In the genomic region with DNA sequence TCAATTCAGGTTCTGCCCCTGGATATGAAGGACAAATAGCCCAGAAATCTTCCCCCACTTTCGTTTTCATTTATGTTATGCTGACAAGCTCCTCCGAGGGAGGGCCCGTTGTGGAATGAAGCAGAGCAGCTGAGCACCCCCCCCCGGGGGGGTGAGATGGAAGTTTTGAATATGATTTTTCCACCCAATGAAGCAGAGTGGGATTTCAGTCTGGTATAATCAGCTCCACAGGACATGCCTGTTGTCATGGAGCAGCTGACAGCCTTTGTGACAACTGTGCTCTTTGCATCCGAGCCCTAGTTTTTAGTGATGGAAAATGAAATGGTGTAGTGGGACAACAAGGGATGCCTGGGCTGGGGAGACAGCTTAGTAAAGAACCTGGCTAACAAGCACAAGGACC, we compare ENCODE assay signal across 19 mouse cellular contexts. TPM values are rescaled to one million over a fixed set of nuclear protein-coding genes. Genes with fewer than 3 reads are reported as not detected.
DNase-seq lines count a peak whose midpoint lies in the region; ATAC-seq and TF ChIP-seq lines count a peak whose summit lies in the region.
"Had no signal": no experiment of that assay in that cellular context is flagged by ENCODE, and none has a peak within 500 bp of the region (broad histone marks: within the 10 kb centered on the region; RNA-seq: fewer than 3 reads in every experiment).

No protein-coding gene starts in this region.

- H3K27me3 ChIP-seq in forebrain, embryonic 14.5 days (replicated peaks; ENCODE audit: control insufficient read depth, insufficient read depth, low read length) = no peaks in the 10 kb centered on the region
- no peaks in the 10 kb centered on the region for H3K27me3 ChIP-seq in forebrain, embryonic 10.5 days (ENCODE audit: poor library complexity, severe bottlenecking)
- H3K27me3 ChIP-seq in midbrain, postnatal 0 days (ENCODE audit: insufficient read depth, low read length) = no peaks in the 10 kb centered on the region
- H3K27me3 ChIP-seq: embryonic facial prominence, embryonic 13.5 days; neural tube, embryonic 13.5 days had no signal

- no peaks in the 10 kb centered on the region for H3K9me3 ChIP-seq in forebrain, embryonic 14.5 days (replicated peaks; ENCODE audit: control insufficient read depth, low read length)
- no peaks in the 10 kb centered on the region for H3K9me3 ChIP-seq in forebrain, embryonic 10.5 days
- no peaks in the 10 kb centered on the region for H3K9me3 ChIP-seq in midbrain, postnatal 0 days (ENCODE audit: low read length)
- H3K9me3 ChIP-seq: embryonic facial prominence, embryonic 13.5 days; limb, embryonic 12.5 days; neural tube, embryonic 13.5 days had no signal

- no peak for TF ChIP-seq CTCF in layer of hippocampus, adult 2 months (conservative IDR thresholded peaks at IDR 0.05)
- no peak for TF ChIP-seq CTCF in brain, embryonic 14.5 days (IDR thresholded peaks at IDR 0.05; ENCODE audit: borderline replicate concordance, extremely low read depth, insufficient read depth, insufficient read length)
- no peak for TF ChIP-seq CTCF in midbrain, postnatal 0 days (IDR thresholded peaks at IDR 0.05)

- ATAC-seq in forebrain, embryonic 14.5 days = no peak
- ATAC-seq in midbrain, postnatal 0 days (ENCODE audit: low FRiP score) = peak; percentile 47; the same call in 1 of the 2 replicates

- peaks cover 12% of the 10 kb centered on the region for H3K4me1 ChIP-seq in forebrain, embryonic 14.5 days (ENCODE audit: control insufficient read depth, insufficient read depth, low read length)
- peaks cover 15% of the 10 kb centered on the region for H3K4me1 ChIP-seq in forebrain, embryonic 10.5 days
- H3K4me1 ChIP-seq in midbrain, postnatal 0 days (ENCODE audit: insufficient read depth, low read length) = no peaks in the 10 kb centered on the region

- H3K36me3 ChIP-seq in forebrain, embryonic 14.5 days (ENCODE audit: control insufficient read depth, insufficient read depth, low read length) = no peaks in the 10 kb centered on the region
- H3K36me3 ChIP-seq in forebrain, embryonic 10.5 days (replicated peaks) = no peaks in the 10 kb centered on the region
- H3K36me3 ChIP-seq in midbrain, postnatal 0 days (ENCODE audit: insufficient read depth, low read length) = no peaks in the 10 kb centered on the region
- H3K36me3 ChIP-seq: embryonic facial prominence, embryonic 13.5 days; limb, embryonic 12.5 days; neural tube, embryonic 13.5 days had no signal

- 60% methylated on average over 5 of the region's 5 CpGs for WGBS in forebrain, embryonic 14.5 days
- WGBS in forebrain, embryonic 10.5 days = 77% methylated on average over 5 of the region's 5 CpGs
- WGBS in midbrain, postnatal 0 days = 34% methylated on average over 5 of the region's 5 CpGs

- no peak for TF ChIP-seq POLR2A in brain, embryonic 14.5 days (IDR thresholded peaks at IDR 0.05; ENCODE audit: borderline replicate concordance, extremely low read depth, insufficient read depth, insufficient read length, poor library complexity, severe bottlenecking)

- peak; percentile 30 for DNase-seq in forebrain, embryonic 14.5 days (ENCODE audit: low spot score)
- no peak for DNase-seq in forebrain, embryonic 10.5 days (ENCODE audit: extremely low spot score, low spot score)
- peak; percentile 35 to 54 for DNase-seq in layer of hippocampus, adult 2 months (ENCODE audit: low spot score in 2 of 2)
- no peak for DNase-seq in layer of hippocampus, adult 9-10 months (ENCODE audit: low spot score)
- DNase-seq in brain, embryonic 14.5 days (ENCODE audit: low read depth) = peak; percentile 64
- DNase-seq in midbrain, postnatal 0 days (ENCODE audit: low spot score) = peak; percentile 55
- no peak for DNase-seq in cerebellum, adult 8-10 months
- DNase-seq: adrenal gland, postnatal 10 days; cerebellum, adult 2 months; heart, adult 11 months; kidney, adult 18-20 months; kidney, postnatal 25 days; thymus, postnatal 36 days had no signal

- no peak overlapping the region for H3K27ac ChIP-seq in forebrain, embryonic 14.5 days (ENCODE audit: low read depth, low read length)
- no peak overlapping the region for H3K27ac ChIP-seq in forebrain, embryonic 10.5 days
- peak overlapping the region; percentile 87 for H3K27ac ChIP-seq in layer of hippocampus, adult 2 months
- H3K27ac ChIP-seq in midbrain, postnatal 0 days (ENCODE audit: low read depth, low read length) = no peak overlapping the region
- H3K27ac ChIP-seq: embryonic facial prominence, embryonic 13.5 days; limb, embryonic 12.5 days; liver, embryonic 14.5 days; neural tube, embryonic 13.5 days had no signal

- no peak overlapping the region for H3K9ac ChIP-seq in forebrain, embryonic 14.5 days (ENCODE audit: low read length)
- H3K9ac ChIP-seq in midbrain, postnatal 0 days (replicated peaks; ENCODE audit: low read length, poor library complexity, severe bottlenecking) = no peak overlapping the region
- H3K9ac ChIP-seq: embryonic facial prominence, embryonic 13.5 days; limb, embryonic 12.5 days; liver, embryonic 14.5 days; neural tube, embryonic 13.5 days had no signal

- no peak overlapping the region for H3K4me3 ChIP-seq in forebrain, embryonic 14.5 days (ENCODE audit: low read depth, low read length)
- no peak overlapping the region for H3K4me3 ChIP-seq in forebrain, embryonic 10.5 days
- no peak overlapping the region for H3K4me3 ChIP-seq in layer of hippocampus, adult 2 months
- H3K4me3 ChIP-seq in midbrain, postnatal 0 days (ENCODE audit: low read depth, low read length) = no peak overlapping the region
- H3K4me3 ChIP-seq: embryonic facial prominence, embryonic 13.5 days; limb, embryonic 12.5 days; neural tube, embryonic 13.5 days had no signal

- no peak overlapping the region for H3K4me2 ChIP-seq in forebrain, embryonic 14.5 days (ENCODE audit: low read length)
- no peak overlapping the region for H3K4me2 ChIP-seq in midbrain, postnatal 0 days (ENCODE audit: low read depth, low read length, poor library complexity, severe bottlenecking)
- H3K4me2 ChIP-seq: embryonic facial prominence, embryonic 13.5 days; limb, embryonic 12.5 days; neural tube, embryonic 13.5 days had no signal

RNA-seq across cellular contexts. Expression of a gene that starts 52.4 kb away (rescaled TPM):
- polyA plus RNA-seq in forebrain, embryonic 14.5 days (2014; fragmentation: Nextera tagmentation; extraction: Ambion mirVana) = 2.8 and 4.9 TPM in 2 replicates
- 0.60 and 1.1 TPM in 2 replicates for polyA plus RNA-seq in forebrain, embryonic 10.5 days (2016; fragmentation: Nextera tagmentation; extraction: Ambion mirVana)
- under 1 TPM; 0.52 to 0.61 TPM for total RNA-seq in layer of hippocampus, adult 2 months (2021)
- polyA plus RNA-seq in brain, embryonic 14.5 days (2012; rRNA removed) = 1.8 and 2.8 TPM in 2 replicates
- 7.3 and 10.1 TPM in 2 replicates for total RNA-seq in midbrain, postnatal 0 days (2014; rRNA removed)
- 7.1 and 10.6 TPM in 2 replicates for polyA plus RNA-seq in midbrain, postnatal 0 days (2015; fragmentation: Nextera tagmentation; extraction: Ambion mirVana)
- total RNA-seq: gastrocnemius, adult 8-10 months had no signal
- polyA plus RNA-seq: heart, embryonic 14.5 days had no signal

Comparison
In these comparisons a context has a peak if more than half of its experiments do, and no peak if none do; other contexts are left out.
1. DNase-seq: peak in forebrain, embryonic 14.5 days (single experiment), layer of hippocampus, adult 2 months (2 of 2), brain, embryonic 14.5 days (single experiment) and midbrain, postnatal 0 days (single experiment); none in forebrain, embryonic 10.5 days (single experiment), layer of hippocampus, adult 9-10 months (single experiment) and cerebellum, adult 8-10 months (single experiment).